8 mouse cellular contexts compared by ENCODE assay signal in the genomic region with DNA sequence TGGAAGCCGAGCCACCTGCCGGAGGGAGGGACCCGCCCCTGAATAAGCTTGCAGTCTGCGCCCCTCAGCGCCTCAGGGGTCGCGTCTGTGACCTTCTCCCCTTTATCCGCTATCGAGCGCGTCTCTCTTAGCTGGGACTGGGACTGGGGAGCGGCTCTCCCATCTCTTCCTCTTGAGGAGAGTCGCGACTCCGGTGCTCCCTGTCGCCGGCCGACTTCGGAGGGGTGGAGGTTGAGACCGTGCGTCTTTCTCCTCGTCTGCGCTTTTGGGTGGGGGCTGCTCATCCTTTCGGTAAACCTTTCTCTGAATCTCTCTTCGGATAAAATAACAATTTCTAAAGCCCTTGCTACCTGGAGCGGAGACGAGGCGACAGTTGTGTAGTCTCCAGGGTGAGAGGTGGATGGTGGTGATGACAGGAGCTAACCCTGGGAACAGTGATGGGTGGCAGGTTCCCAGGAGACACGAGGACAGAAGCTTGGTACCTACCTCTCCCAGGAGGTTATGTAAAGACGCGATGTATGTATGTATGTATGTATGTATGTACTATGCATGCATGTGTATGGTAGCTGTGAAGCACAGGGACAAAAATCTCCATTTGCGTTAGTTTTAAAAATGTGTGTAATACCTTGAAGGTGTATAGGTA. TPM values are rescaled to one million over a fixed set of nuclear protein-coding genes. Genes with fewer than 3 reads are reported as not detected.
A peak's percentile ranks its signal among the peaks of the same experiment; 100 is the strongest.
DNase-seq lines count a peak whose midpoint lies in the region; ATAC-seq and TF ChIP-seq lines count a peak whose summit lies in the region.

No protein-coding gene starts in this region.

- H3K4me1 ChIP-seq in heart, embryonic 11.5 days (ENCODE audit: control insufficient read depth, insufficient read depth, low read length): peaks cover 6% of the 10 kb centered on the region; the same call in 1 of the 2 replicates
- H3K4me1 ChIP-seq in heart, embryonic 15.5 days (replicated peaks): peaks cover 16% of the 10 kb centered on the region
- H3K4me1 ChIP-seq in limb, embryonic 14.5 days (ENCODE audit: control insufficient read depth, insufficient read depth, low read length): peaks cover 11% of the 10 kb centered on the region
- H3K4me1 ChIP-seq in neural tube, embryonic 15.5 days: peaks cover 23% of the 10 kb centered on the region

- DNase-seq in heart, adult 11 months: no peak
- DNase-seq in brain, embryonic 14.5 days (ENCODE audit: low read depth): peak; percentile 39
- no peak for DNase-seq in limb, embryonic 14.5 days (ENCODE audit: low spot score)
- DNase-seq in urinary bladder, postnatal 10 days (ENCODE audit: low spot score): no peak

- TF ChIP-seq POLR2A in brain, embryonic 14.5 days (IDR thresholded peaks at IDR 0.05; ENCODE audit: borderline replicate concordance, extremely low read depth, insufficient read depth, insufficient read length, poor library complexity, severe bottlenecking): no peak
- no peak for TF ChIP-seq POLR2A in limb, embryonic 14.5 days (IDR thresholded peaks at IDR 0.05; ENCODE audit: borderline replicate concordance, extremely low read depth, insufficient read depth, insufficient read length)

- H3K4me3 ChIP-seq in heart, embryonic 11.5 days (ENCODE audit: low read depth, low read length): peak overlapping the region; percentile 86
- peak overlapping the region; percentile 87 for H3K4me3 ChIP-seq in C2C12 (ENCODE audit: insufficient read depth, poor library complexity, severe bottlenecking)
- H3K4me3 ChIP-seq in heart, embryonic 15.5 days: peak overlapping the region; percentile 100
- peak overlapping the region; percentile 73 for H3K4me3 ChIP-seq in limb, embryonic 14.5 days (replicated peaks; ENCODE audit: low read length)
- H3K4me3 ChIP-seq in neural tube, embryonic 15.5 days (replicated peaks): peak overlapping the region; percentile 94

- H3K9me3 ChIP-seq in heart, embryonic 11.5 days (replicated peaks; ENCODE audit: control insufficient read depth, low read length): no peaks in the 10 kb centered on the region
- H3K9me3 ChIP-seq in heart, embryonic 15.5 days (replicated peaks): no peaks in the 10 kb centered on the region
- no peaks in the 10 kb centered on the region for H3K9me3 ChIP-seq in limb, embryonic 14.5 days (ENCODE audit: control insufficient read depth, low read length)
- H3K9me3 ChIP-seq in neural tube, embryonic 15.5 days (replicated peaks): no peaks in the 10 kb centered on the region

- H3K27me3 ChIP-seq in heart, embryonic 11.5 days (ENCODE audit: control insufficient read depth, insufficient read depth, low read length): no peaks in the 10 kb centered on the region
- no peaks in the 10 kb centered on the region for H3K27me3 ChIP-seq in C2C12 (ENCODE audit: control insufficient read depth, insufficient read depth, insufficient read length)
- no peaks in the 10 kb centered on the region for H3K27me3 ChIP-seq in heart, embryonic 15.5 days
- no peaks in the 10 kb centered on the region for H3K27me3 ChIP-seq in limb, embryonic 14.5 days (ENCODE audit: control insufficient read depth, insufficient read depth, low read length)
- no peaks in the 10 kb centered on the region for H3K27me3 ChIP-seq in neural tube, embryonic 15.5 days (replicated peaks)

- H3K79me3 ChIP-seq in C2C12 (ENCODE audit: low read depth): peaks cover 42% of the 10 kb centered on the region

- peak overlapping the region; percentile 96 for H3K9ac ChIP-seq in heart, embryonic 11.5 days (ENCODE audit: low read depth, low read length)
- peak overlapping the region; percentile 99 for H3K9ac ChIP-seq in heart, embryonic 15.5 days
- peak overlapping the region; percentile 95 for H3K9ac ChIP-seq in limb, embryonic 14.5 days (ENCODE audit: low read depth, low read length, severe bottlenecking)
- peak overlapping the region; percentile 97 for H3K9ac ChIP-seq in neural tube, embryonic 15.5 days (replicated peaks)

- peaks cover 54% of the 10 kb centered on the region for H3K79me2 ChIP-seq in C2C12 (ENCODE audit: control insufficient read depth, insufficient read depth)

- 1% methylated on average over 32 of the region's 32 CpGs for WGBS in heart, embryonic 11.5 days (ENCODE audit: insufficient replicate concordance)
- WGBS in heart, embryonic 15.5 days: under 1% methylated on average over 32 of the region's 32 CpGs
- 2% methylated on average over 30 of the region's 32 CpGs for WGBS in limb, embryonic 14.5 days
- WGBS in neural tube, embryonic 15.5 days: under 1% methylated on average over 32 of the region's 32 CpGs

- peak overlapping the region; percentile 90 for H3ac ChIP-seq in C2C12 (ENCODE audit: control insufficient read depth, insufficient read length, low read depth)

- peak overlapping the region; percentile 86 for H3K4me2 ChIP-seq in heart, embryonic 11.5 days
- peak overlapping the region; percentile 90 for H3K4me2 ChIP-seq in heart, embryonic 15.5 days
- H3K4me2 ChIP-seq in limb, embryonic 14.5 days (replicated peaks; ENCODE audit: low read depth, low read length, severe bottlenecking): peak overlapping the region; percentile 66
- peak overlapping the region; percentile 73 for H3K4me2 ChIP-seq in neural tube, embryonic 15.5 days

- peak overlapping the region; percentile 97 for H3K27ac ChIP-seq in heart, embryonic 11.5 days (ENCODE audit: low read depth, low read length)
- H3K27ac ChIP-seq in heart, embryonic 15.5 days: peak overlapping the region; percentile 98
- H3K27ac ChIP-seq in limb, embryonic 14.5 days (replicated peaks; ENCODE audit: low read depth, low read length): peak overlapping the region; percentile 89
- peak overlapping the region; percentile 98 for H3K27ac ChIP-seq in neural tube, embryonic 15.5 days (replicated peaks)

- peak; percentile 35; the same call in 1 of the 2 replicates for ATAC-seq in heart, embryonic 11.5 days (replicated peaks; ENCODE audit: insufficient number of reproducible peaks, low FRiP score, low TSS enrichment)
- peak; percentile 40 for ATAC-seq in heart, embryonic 15.5 days (replicated peaks; ENCODE audit: insufficient number of reproducible peaks, insufficient read depth, low FRiP score, low read depth)
- ATAC-seq in limb, embryonic 14.5 days (ENCODE audit: low FRiP score, low read depth): peak; percentile 32; the same call in 1 of the 2 replicates
- ATAC-seq in neural tube, embryonic 15.5 days (ENCODE audit: low FRiP score): peak; percentile 30

- TF ChIP-seq CTCF in C2C12 (IDR thresholded peaks at IDR 0.05; ENCODE audit: control insufficient read depth, insufficient read depth, insufficient read length): no peak
- no peak for TF ChIP-seq CTCF in brain, embryonic 14.5 days (IDR thresholded peaks at IDR 0.05; ENCODE audit: borderline replicate concordance, extremely low read depth, insufficient read depth, insufficient read length)

- no peaks in the 10 kb centered on the region for H3K36me3 ChIP-seq in heart, embryonic 11.5 days (ENCODE audit: control insufficient read depth, insufficient read depth, low read length)
- no peaks in the 10 kb centered on the region for H3K36me3 ChIP-seq in C2C12 (ENCODE audit: control insufficient read depth, insufficient read depth)
- H3K36me3 ChIP-seq in heart, embryonic 15.5 days: no peaks in the 10 kb centered on the region
- no peaks in the 10 kb centered on the region for H3K36me3 ChIP-seq in limb, embryonic 14.5 days (ENCODE audit: control insufficient read depth, insufficient read depth, low read length)
- H3K36me3 ChIP-seq in neural tube, embryonic 15.5 days: no peaks in the 10 kb centered on the region

TF ChIP-seq in C2C12, 6 proteins besides CTCF, POLR2A, EP300 and RAD21:
- TF ChIP-seq MYOD1 (IDR thresholded peaks at IDR 0.05; ENCODE audit: control insufficient read depth, insufficient read length, low read depth): no peak
- TF ChIP-seq MAX (IDR thresholded peaks at IDR 0.05): no peak
- TF ChIP-seq CEBPB (IDR thresholded peaks at IDR 0.05; ENCODE audit: low read depth): no peak
- TF ChIP-seq FOSL1 (IDR thresholded peaks at IDR 0.05; ENCODE audit: insufficient read depth, low read length, poor library complexity, severe bottlenecking): no peak
- TF ChIP-seq USF1 (IDR thresholded peaks at IDR 0.05; ENCODE audit: low read depth): no peak
- TF ChIP-seq MYOG (IDR thresholded peaks at IDR 0.05; ENCODE audit: control insufficient read depth, extremely low read depth, insufficient read length): no peak

RNA-seq across cellular contexts. Expression of gene Herc1, which starts 0.7 kb away (rescaled TPM):
- polyA plus RNA-seq in heart, embryonic 11.5 days (2014; fragmentation: Nextera tagmentation; extraction: Ambion mirVana): 24.4 and 25.7 TPM in 2 replicates
- 7.8 TPM for polyA plus RNA-seq in C2C12 (2012; fragmentation: generic; extraction: Trizol)
- 54.5 and 66.5 TPM in 2 replicates for polyA plus RNA-seq in brain, embryonic 14.5 days (2012; rRNA removed)
- 15.0 and 16.7 TPM in 2 replicates for polyA plus RNA-seq in heart, embryonic 15.5 days (2015; fragmentation: Nextera tagmentation; extraction: Ambion mirVana)
- 22.7 and 23.5 TPM in 2 replicates for polyA plus RNA-seq in limb, embryonic 14.5 days (2012; rRNA removed)
- polyA plus RNA-seq in limb, embryonic 14.5 days (2014; fragmentation: Nextera tagmentation; extraction: Ambion mirVana): 20.6 and 24.3 TPM in 2 replicates
- 36.4 and 42.0 TPM in 2 replicates for polyA plus RNA-seq in neural tube, embryonic 15.5 days (2015; fragmentation: Nextera tagmentation; extraction: Ambion mirVana)
